Mouse (Mus musculus) liver, embryonic 12.5 days (tissue): ENCODE measurements at regions not wholly inside any gene's neighbourhood (a gene's known extent, or its start where the extent isn't known, plus 50 kb on each side); places are given as distances from the start of the nearest gene placed in this dataset.
"Not testable (repeated sequence)": the region's sequence is repeated elsewhere in the genome, so short reads cannot be mapped to it uniquely, and the experiment has no call there.

Source experiments
- ATAC-seq: fragments of 200-750 bp; cut with Nextera tagmentation; 2 replicates; pipeline ENCODE4 v1.8.0; 2017; ENCODE audit warnings: moderate number of reproducible peaks, mild to moderate bottlenecking, moderate library complexity
- H3K27ac ChIP-seq: fragments of 300-500 bp; sonication (generic); 2 replicates; pipeline ENCODE4 v1.5.1; 2016; ENCODE audit warnings: mild to moderate bottlenecking
- H3K27me3 ChIP-seq: fragments of 300-500 bp; sonication (generic); replicated peaks from 2 replicates; pipeline ENCODE4 v1.6.1; 2016; ENCODE audit warnings: mild to moderate bottlenecking, moderate library complexity
- H3K36me3 ChIP-seq: fragments of 300-500 bp; sonication (generic); 2 replicates; pipeline ENCODE4 v1.6.1; 2016; ENCODE audit warnings: mild to moderate bottlenecking, moderate library complexity
- H3K4me1 ChIP-seq: fragments of 300-500 bp; sonication (generic); 2 replicates; pipeline ENCODE4 v1.6.1; 2016
- H3K4me2 ChIP-seq: fragments of 300-500 bp; sonication (generic); 2 replicates; pipeline ENCODE4 v1.6.1; 2016; ENCODE audit warnings: mild to moderate bottlenecking, moderate library complexity
- H3K4me3 ChIP-seq: fragments of 300-500 bp; sonication (generic); 2 replicates; pipeline ENCODE4 v1.5.1; 2016; ENCODE audit warnings: mild to moderate bottlenecking, moderate library complexity
- H3K9ac ChIP-seq: fragments of 300-500 bp; sonication (generic); 2 replicates; pipeline ENCODE4 v1.6.1; 2016; ENCODE audit warnings: mild to moderate bottlenecking, moderate library complexity
- H3K9me3 ChIP-seq: fragments of 300-500 bp; sonication (generic); replicated peaks from 2 replicates; pipeline ENCODE4 v1.6.1; 2016; ENCODE audit warnings: mild to moderate bottlenecking, moderate library complexity
- WGBS: fragments of 180-500 bp; shearing (Covaris S2); methylation state at CpG from one replicate; pipeline ENCODE4 v1.1.7; 2016; ENCODE audit not compliant: insufficient replicate concordance; 5-methylcytosine and 5-hydroxymethylcytosine counted together

GRCm38 (mm10) chr9:27511161-27511560 is 114.6 kb downstream of the Spata19 start:
- no peaks in the 10 kb centered on the region for H3K36me3 ChIP-seq
- no peaks in the 10 kb centered on the region for H3K4me1 ChIP-seq
- H3K9ac ChIP-seq: no peak overlapping the region
- no peak for ATAC-seq
- no peak overlapping the region for H3K4me2 ChIP-seq
- H3K9me3 ChIP-seq: no peaks in the 10 kb centered on the region
- no peak overlapping the region for H3K4me3 ChIP-seq
- no peaks in the 10 kb centered on the region for H3K27me3 ChIP-seq
- 41% methylated on average over 2 of the region's 2 CpGs for WGBS
- no peak overlapping the region for H3K27ac ChIP-seq

GRCm38 (mm10) chr9:27515427-27516110 is 119.0 kb downstream of the Spata19 start:
- Histone ChIP-seq H3K27me3 (no peaks in the 10 kb centered on the region), H3K9ac (no peak overlapping the region), H3K4me3 (no peak overlapping the region), H3K4me2 (no peak overlapping the region), H3K4me1 (no peaks in the 10 kb centered on the region), H3K27ac (no peak overlapping the region), H3K36me3 (no peaks in the 10 kb centered on the region), H3K9me3 (no peaks in the 10 kb centered on the region)
- no peak for ATAC-seq
- WGBS: 67% methylated on average over 4 of the region's 4 CpGs

- Histone ChIP-seq H3K9ac (no peak overlapping the region), H3K4me1 (no peaks in the 10 kb centered on the region), H3K9me3 (no peaks in the 10 kb centered on the region), H3K27me3 (no peaks in the 10 kb centered on the region), H3K4me2 (no peak overlapping the region), H3K36me3 (no peaks in the 10 kb centered on the region), H3K4me3 (no peak overlapping the region), H3K27ac (no peak overlapping the region)
- no peak for ATAC-seq
- 43% methylated on average over 4 of the region's 4 CpGs for WGBS
Observed at GRCm38 (mm10) chr9:27518031-27518430, 121.4 kb downstream of the Spata19 start.

- Histone ChIP-seq H3K36me3 (no peaks in the 10 kb centered on the region), H3K9ac (no peak overlapping the region), H3K27ac (no peak overlapping the region), H3K27me3 (no peaks in the 10 kb centered on the region), H3K4me2 (no peak overlapping the region), H3K4me3 (no peak overlapping the region), H3K4me1 (no peaks in the 10 kb centered on the region), H3K9me3 (no peaks in the 10 kb centered on the region)
- WGBS: 47% methylated on average over 5 of the region's 5 CpGs
- ATAC-seq: no peak
Observed at GRCm38 (mm10) chr9:27519711-27520110, 123.1 kb downstream of the Spata19 start.

- no peaks in the 10 kb centered on the region for H3K4me1 ChIP-seq
- no peak for ATAC-seq
- WGBS: 50% methylated on average over 3 of the region's 3 CpGs
- no peaks in the 10 kb centered on the region for H3K9me3 ChIP-seq
- no peaks in the 10 kb centered on the region for H3K27me3 ChIP-seq
- no peaks in the 10 kb centered on the region for H3K36me3 ChIP-seq
- no peak overlapping the region for H3K4me3 ChIP-seq
- H3K27ac ChIP-seq: no peak overlapping the region
- no peak overlapping the region for H3K9ac ChIP-seq
- no peak overlapping the region for H3K4me2 ChIP-seq
Observed at GRCm38 (mm10) chr9:27521181-27521580, 124.6 kb downstream of the Spata19 start.

GRCm38 (mm10) chr9:27526681-27527080 is 130.1 kb downstream of the Spata19 start:
- WGBS: 74% methylated on average over 3 of the region's 3 CpGs
- H3K9me3 ChIP-seq: no peaks in the 10 kb centered on the region
- no peak for ATAC-seq
- no peak overlapping the region for H3K27ac ChIP-seq
- no peak overlapping the region for H3K4me2 ChIP-seq
- no peaks in the 10 kb centered on the region for H3K27me3 ChIP-seq
- H3K4me1 ChIP-seq: no peaks in the 10 kb centered on the region
- H3K4me3 ChIP-seq: no peak overlapping the region
- H3K9ac ChIP-seq: no peak overlapping the region
- H3K36me3 ChIP-seq: no peaks in the 10 kb centered on the region

- Histone ChIP-seq H3K4me1 (no peaks in the 10 kb centered on the region), H3K9ac (no peak overlapping the region), H3K4me3 (no peak overlapping the region), H3K36me3 (no peaks in the 10 kb centered on the region), H3K27ac (no peak overlapping the region), H3K4me2 (no peak overlapping the region), H3K9me3 (no peaks in the 10 kb centered on the region), H3K27me3 (no peaks in the 10 kb centered on the region)
- WGBS: 46% methylated on average over 5 of the region's 5 CpGs
- no peak for ATAC-seq
Observed at GRCm38 (mm10) chr9:27538480-27538879, 141.9 kb downstream of the Spata19 start.

- Histone ChIP-seq H3K27me3 (no peaks in the 10 kb centered on the region), H3K4me3 (no peak overlapping the region), H3K27ac (no peak overlapping the region), H3K4me2 (no peak overlapping the region), H3K4me1 (no peaks in the 10 kb centered on the region), H3K36me3 (no peaks in the 10 kb centered on the region), H3K9ac (no peak overlapping the region), H3K9me3 (no peaks in the 10 kb centered on the region)
- 52% methylated on average over 2 of the region's 2 CpGs for WGBS
- ATAC-seq: no peak
Observed at GRCm38 (mm10) chr9:27541585-27542151, 145.1 kb downstream of the Spata19 start.

- not testable (repeated sequence) for H3K9me3 ChIP-seq, ATAC-seq, H3K4me2 ChIP-seq, H3K9ac ChIP-seq, H3K27ac ChIP-seq, H3K4me1 ChIP-seq, H3K4me3 ChIP-seq, H3K36me3 ChIP-seq, H3K27me3 ChIP-seq
Observed at GRCm38 (mm10) chr9:27554697-27555096, 158.1 kb downstream of the Spata19 start.

GRCm38 (mm10) chr9:27556315-27557225 is 160.0 kb downstream of the Spata19 start:
- Histone ChIP-seq H3K4me2 (no peak overlapping the region), H3K27ac (no peak overlapping the region), H3K4me3 (no peak overlapping the region), H3K36me3 (no peaks in the 10 kb centered on the region), H3K9ac (no peak overlapping the region), H3K9me3 (no peaks in the 10 kb centered on the region), H3K27me3 (no peaks in the 10 kb centered on the region), H3K4me1 (no peaks in the 10 kb centered on the region)
- ATAC-seq: no peak
- WGBS: 19% methylated on average over 6 of the region's 6 CpGs

- H3K4me1 ChIP-seq: no peaks in the 10 kb centered on the region
- ATAC-seq: no peak
- H3K4me3 ChIP-seq: no peak overlapping the region
- no peak overlapping the region for H3K27ac ChIP-seq
- no peak overlapping the region for H3K4me2 ChIP-seq
- 63% methylated on average over 1 of the region's 1 CpGs for WGBS
- H3K27me3 ChIP-seq: no peaks in the 10 kb centered on the region
- H3K36me3 ChIP-seq: no peaks in the 10 kb centered on the region
- no peak overlapping the region for H3K9ac ChIP-seq
- H3K9me3 ChIP-seq: no peaks in the 10 kb centered on the region
Observed at GRCm38 (mm10) chr9:27557886-27558285, 161.3 kb downstream of the Spata19 start.

GRCm38 (mm10) chr9:27558286-27558685 is 161.7 kb downstream of the Spata19 start:
- H3K27me3 ChIP-seq: no peaks in the 10 kb centered on the region
- H3K4me2 ChIP-seq: no peak overlapping the region
- no peak overlapping the region for H3K4me3 ChIP-seq
- no peak overlapping the region for H3K27ac ChIP-seq
- H3K9ac ChIP-seq: no peak overlapping the region
- no peaks in the 10 kb centered on the region for H3K9me3 ChIP-seq
- 32% methylated on average over 3 of the region's 3 CpGs for WGBS
- H3K4me1 ChIP-seq: no peaks in the 10 kb centered on the region
- no peaks in the 10 kb centered on the region for H3K36me3 ChIP-seq
- no peak for ATAC-seq
